Mouse (Mus musculus): ENCODE data around the gene Riok2.

DNA sequence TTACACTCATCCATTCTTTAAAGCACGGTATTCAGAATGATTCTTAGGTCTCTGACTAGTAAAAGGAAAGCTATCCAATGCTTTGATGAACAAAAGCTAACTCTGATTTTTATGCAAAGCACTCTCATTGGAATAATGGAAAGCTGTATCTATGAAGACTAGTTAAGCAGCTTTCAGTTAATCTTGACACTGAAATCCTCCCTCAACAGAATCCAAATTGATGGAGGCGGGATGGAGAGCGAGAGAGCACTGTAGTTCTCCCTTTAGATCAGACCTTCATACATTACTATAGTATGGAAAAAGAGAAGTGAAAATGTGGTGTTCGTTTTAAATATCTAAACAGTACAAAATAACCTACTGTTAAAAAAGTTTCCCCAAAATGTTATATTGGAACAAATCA is 59.6 kb downstream of the Riok2 start:
- no peak for TF ChIP-seq CTCF (IDR thresholded peaks at IDR 0.05; ENCODE audit: insufficient read depth, low read length)
- TF ChIP-seq POLR2A (IDR thresholded peaks at IDR 0.05; ENCODE audit: borderline replicate concordance, extremely low read depth, low read depth, low read length): no peak

Data from lung, adult 2 months (tissue).